Mouse (Mus musculus) erythroblast, adult 5-6 weeks (primary cell): ENCODE data around the gene Amd1. TPM values are rescaled to one million over a fixed set of nuclear protein-coding genes. Genes with fewer than 3 reads are reported as not detected.

Experiments
- ATAC-seq: replicated peaks from 2 replicates; pipeline ENCODE4 v1.8.0; 2016; ENCODE audit warnings: moderate number of reproducible peaks, mild to moderate bottlenecking, moderate TSS enrichment, inconsistent platforms; ENCODE audit not compliant: poor library complexity, low FRiP score, severe bottlenecking
- total RNA-seq, 2 experiments: library from RNA; stranded (forward) in 1 of 2; stranded (reverse) in 1 of 2; fragments of 150-400 nt in 1 of 2; fragments of 200-764, 138-1000 nt in 1 of 2; gene quantifications; 2 replicates each; pipeline versions ENCODE4 v1.2.3 to v1.2.4; 2015 to 2017; ENCODE audit warnings: low replicate concordance in 2 of 2

Amd1 gene
- 49.9 and 70.3 TPM in 2 replicates for total RNA-seq (2015; ENCODE audit: low replicate concordance)
- total RNA-seq (2017; ENCODE audit: low replicate concordance): 60.2 and 63.1 TPM in 2 replicates

DNA sequence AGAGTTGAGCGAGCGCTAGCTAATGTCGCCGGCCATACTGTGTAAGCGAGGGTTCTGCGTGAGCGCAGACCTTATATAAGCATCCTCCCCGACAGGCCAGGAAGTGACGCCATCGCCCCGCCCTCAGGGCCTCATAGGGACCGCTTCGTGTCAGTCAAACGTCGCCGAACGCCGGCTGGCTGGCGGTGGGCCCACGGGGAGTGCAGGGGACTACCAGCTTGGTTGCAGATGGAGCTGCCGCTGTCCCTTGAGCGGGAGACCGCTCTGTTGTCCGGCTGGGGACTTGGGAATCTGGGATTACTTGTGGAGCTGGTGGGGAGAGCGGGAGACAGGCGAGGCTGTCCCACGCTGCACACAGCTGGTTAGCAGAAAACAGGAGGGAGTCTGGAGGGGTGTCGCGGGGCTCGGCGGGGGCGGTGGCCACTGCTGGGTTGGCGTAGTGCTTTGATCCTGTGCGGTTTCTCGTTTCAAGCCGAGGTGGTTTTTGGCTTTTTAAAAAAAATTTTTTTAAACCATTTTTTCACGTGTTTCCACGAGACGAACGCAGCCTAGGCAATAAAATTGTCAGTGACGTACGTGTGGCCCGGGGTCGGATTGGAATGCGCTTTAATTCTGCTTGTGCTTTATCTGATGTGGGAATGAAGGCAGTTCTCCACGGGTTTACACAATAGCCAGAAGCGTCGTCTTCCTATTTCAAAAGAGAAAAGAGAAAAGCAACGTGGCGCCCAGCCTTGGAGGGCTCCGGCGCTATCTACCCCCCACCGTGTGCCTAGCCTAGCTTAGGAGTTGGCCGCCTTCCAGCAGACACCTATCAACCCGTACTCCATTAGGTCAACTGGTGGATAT lies at the start of gene Amd1:
Amd1 (minus strand) TSS at position 47 of the 846 bp plus-strand sequence.
- ATAC-seq: peak; percentile 93

DNA sequence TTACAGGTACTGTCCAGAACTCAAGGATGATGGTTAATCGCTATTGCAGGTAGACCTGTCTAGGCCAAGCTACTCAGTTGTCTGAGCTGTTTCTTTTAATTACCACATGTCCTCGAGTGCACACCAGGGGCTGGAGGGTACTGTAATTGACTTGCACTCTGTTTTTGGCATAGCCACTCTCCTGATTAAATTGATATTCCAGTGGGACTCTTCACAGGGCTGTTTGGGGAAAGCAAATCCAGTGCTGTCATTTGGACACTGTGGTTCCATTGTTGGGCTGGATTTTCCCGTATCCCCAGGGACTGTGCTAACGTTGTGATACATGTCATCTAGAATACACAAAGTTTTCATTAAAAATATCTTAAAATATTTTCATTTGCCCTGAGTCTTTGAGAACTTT lies 49.2 kb upstream of the Amd1 start:
- no peak for ATAC-seq

DNA sequence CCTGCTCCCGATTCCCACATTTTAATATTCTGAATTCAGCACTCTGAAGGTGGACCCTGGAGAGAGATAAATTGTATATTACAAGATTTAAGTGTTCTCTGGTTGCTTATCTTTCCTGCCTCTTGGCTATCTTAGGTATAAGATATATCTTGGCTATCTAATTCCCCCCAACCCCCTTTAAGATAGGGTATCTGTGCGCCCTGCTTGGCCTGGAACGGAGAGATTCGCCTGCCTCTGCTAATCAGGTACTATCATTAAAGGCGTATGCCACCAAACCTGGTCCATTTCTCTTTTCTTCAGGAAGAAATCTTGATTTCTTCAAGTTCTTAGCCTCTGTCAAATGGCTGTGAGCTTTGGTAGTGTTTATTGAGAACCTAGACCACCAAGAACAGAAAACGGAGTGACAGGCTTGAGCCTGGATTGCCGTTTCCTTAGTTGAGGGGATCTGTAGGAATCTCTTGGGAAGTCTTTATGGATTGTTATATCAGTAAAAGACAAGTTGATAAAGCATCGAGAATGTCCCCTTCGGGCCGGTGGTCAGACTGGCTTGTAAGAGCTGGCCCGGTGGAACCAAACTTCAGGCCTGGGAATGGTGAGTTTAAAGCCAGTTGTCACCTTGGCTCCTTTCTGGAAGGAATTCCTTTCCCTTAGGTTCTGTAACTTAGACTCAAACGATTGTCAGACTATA lies 48.4 kb upstream of the Amd1 start:
- ATAC-seq: no peak

DNA sequence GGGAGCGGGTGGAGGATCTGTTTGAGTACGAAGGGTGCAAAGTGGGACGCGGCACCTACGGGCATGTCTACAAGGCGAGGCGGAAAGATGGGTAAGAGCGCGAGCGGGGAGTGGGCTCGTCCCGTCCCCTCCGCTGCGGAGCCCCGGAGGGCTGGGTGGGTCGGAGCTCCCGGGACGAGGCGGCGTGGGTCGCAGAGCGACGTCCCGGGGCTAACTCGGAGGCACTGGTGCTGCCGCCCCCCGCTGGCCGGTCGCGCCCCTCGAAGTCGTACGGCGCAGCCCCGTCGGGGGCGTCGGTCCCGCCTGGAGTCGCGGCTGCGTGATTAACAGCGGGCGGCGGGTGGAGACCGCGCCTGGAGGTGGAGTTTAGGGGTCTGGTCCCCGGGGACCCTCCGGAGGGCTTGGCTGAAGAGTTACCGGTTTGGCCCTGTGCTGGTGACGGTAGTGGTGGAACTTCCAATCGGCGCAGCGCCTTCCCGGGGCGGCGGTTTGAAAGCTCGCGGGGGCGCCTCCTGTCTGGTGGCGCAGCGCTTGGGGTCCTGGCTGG lies 47.7 kb upstream of the Amd1 start:
- no peak for ATAC-seq

DNA sequence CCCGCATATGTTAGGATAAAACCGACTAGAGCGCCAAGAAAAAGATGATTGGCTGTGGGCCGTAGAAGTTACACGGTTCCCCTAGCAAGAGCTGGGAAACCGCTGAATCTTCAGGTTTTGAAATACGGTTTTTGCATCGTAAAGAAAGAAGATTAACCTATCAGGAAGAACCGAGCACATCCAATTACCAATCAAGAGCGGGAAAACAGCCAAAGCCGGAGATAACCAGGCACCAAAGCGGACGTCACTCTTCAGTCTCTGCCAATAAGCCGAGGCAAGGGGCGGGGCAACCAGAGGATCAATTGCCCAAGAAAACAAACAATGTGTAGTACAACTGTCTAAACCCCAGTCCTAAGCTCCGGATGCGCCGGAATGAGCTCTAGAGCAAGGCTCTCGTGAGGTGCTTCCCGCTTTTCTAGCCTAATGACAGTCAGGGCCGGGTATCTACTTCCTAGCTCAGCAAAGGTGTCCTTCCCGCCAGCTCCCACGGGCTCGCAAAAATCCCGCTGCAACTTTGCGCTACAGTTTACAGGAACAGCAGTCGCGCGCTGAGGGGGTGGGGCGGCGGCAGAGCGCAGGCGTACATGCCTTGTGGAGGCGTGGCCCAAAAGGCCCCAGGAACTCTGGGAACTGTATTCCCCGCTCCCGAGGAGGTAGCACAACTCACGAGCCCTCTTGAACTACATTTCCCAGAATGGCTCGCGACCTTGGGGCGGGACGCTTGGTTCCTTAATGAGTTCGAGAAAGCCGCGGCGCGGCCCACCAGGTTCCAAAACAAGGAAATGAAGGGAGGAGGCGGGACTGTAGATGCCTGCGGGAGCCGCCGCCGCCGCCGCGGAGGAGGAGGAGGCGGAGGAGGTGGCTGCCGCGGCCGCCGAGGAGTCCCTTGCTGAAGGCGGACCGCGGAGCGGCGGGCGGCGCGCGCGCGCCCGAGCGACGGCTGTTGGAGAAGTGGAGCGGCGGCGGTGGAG lies 46.9 kb upstream of the Amd1 start:
- peak; percentile 87 for ATAC-seq

DNA sequence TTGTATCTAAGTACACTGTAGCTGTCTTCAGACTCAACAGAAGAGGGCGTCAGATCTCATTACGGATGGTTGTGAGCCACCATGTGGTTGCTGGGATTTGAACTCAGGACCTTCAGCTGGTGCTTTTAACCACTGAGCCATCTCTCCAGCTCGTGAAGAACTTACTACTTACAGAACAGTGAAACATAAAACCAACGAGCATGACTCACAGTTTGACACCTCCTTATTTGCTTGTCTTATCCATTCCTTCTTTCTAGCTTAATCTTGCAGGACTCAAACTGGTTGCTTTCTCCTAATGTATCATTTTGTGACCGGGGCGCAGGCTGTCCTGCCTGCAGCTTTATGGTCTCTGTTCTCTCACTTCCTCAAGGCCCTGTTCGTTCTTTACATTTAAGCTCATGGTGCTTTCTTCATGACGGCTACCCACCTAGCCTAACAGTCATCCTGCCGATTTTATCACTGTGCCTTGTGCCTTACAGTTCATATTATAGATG lies 45.5 kb upstream of the Amd1 start:
- ATAC-seq: no peak

DNA sequence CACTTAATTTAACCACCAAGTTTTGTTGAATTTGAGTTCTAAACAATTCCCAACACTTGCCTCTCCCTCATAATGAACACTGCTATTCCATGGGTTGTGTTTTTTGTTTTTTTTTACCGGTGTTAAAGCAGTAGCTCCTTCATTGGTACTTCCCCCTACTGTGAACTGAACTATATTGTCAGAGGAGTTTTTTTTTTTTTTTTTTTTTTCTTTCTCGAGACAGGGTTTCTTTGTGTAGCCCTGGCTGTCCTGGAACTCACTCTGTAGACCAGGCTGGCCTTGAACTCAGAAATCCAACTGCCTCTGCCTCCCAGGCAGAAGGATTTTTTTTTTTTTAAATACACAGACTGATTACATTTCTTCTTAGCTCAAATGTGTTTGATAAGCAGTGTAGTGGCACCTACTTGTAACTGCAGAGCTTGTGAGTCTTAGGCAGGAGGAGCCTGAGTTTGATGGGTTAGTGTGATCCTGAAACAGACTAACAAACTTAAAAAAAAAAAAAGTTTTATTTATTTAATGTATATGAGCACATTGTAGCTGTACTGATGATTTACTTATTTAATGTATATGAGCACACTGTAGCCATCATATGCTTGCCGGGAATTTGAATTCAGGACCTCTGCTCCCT lies 44.9 kb upstream of the Amd1 start:
- no peak for ATAC-seq

DNA sequence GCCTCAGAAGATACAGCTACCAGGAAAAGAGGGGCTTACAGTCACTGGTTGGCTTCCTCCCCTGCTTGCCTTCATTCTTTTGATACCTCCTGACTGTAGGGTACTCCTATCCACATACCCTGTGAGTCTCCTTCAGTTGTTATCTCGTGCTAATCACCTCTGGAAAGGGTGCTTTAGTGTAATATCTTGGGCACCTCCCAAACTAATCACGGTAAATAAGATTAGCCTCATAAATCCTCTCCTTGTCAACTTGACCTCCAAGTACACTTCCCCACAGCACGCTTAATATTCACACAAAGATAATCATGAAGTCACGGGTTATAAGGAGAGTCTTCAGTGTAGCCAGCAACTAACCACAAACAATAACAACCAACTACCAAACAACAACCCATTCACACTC lies 40.0 kb upstream of the Amd1 start:
- no peak for ATAC-seq

DNA sequence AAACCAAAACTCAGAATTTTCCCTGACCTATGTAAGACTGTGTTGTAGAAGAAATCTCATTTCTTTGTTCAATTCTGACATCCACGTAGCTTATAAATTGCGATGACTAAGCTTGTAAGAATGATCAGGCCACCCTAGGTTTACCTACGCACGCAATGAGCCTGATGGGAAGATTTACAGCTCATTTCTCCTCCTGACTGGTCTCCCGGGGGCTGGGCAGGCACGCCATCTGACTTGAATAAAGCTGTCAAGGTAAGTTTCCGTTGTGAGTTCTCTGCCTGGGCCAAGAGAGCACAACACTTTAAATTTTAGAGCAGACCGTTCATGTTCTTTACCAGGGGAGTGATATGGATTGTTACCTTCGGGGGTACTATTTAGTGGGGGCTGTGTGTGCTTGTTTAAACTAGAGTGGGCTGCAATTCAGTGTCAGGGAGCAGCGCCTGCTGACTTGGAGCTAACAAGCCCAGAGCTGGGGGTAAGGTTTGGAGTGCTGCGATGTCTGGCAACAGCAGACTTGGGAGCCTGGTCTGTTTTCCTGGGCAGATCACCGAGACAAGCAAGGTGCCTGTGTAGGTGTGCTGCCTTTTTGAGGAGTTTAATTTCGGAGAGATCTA lies 37.5 kb upstream of the Amd1 start, which contains the start of gene Cdk19:
Cdk19 (plus strand) TSS at position 214 of the 614 bp plus-strand sequence.
- ATAC-seq: no peak

DNA sequence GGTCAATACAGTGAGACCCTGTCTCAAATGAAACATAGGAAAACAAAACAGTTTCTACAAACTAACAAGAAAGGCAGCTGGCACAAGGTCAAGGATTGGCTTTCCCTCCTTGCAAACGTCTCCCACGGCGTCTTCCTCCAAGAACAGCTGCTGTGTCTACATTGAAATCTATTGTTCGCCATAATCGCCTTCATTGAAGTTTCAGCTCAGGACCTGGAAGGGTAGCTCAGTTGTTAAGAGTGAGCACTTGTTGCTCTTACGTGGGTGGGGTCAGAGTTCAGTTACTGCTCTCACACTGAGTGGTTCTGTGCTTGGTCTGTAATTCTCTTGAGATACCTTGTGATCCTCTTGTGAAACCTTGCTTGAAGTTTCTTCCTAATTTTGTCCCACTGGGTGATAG lies 30.9 kb upstream of the Amd1 start:
- ATAC-seq: no peak

DNA sequence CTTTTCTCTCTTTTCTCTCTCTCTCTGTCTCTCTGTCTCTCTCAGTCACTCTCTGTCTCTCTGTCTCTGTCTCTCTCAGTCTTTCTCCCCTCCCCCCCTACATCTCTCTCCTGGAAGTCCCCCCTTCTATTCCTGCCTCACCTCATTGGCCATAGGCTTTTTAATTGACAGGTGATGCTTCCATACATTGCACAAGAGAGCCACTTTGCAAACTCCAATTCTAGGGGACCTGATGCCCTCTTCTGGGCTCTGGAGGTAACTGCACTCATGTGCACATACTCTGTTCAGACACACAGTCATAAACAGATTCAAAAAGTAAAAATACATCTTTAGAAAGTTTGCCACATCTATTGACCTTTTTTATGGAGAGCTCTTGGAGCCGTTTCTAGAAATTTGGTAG lies 28.3 kb upstream of the Amd1 start:
- ATAC-seq: no peak

DNA sequence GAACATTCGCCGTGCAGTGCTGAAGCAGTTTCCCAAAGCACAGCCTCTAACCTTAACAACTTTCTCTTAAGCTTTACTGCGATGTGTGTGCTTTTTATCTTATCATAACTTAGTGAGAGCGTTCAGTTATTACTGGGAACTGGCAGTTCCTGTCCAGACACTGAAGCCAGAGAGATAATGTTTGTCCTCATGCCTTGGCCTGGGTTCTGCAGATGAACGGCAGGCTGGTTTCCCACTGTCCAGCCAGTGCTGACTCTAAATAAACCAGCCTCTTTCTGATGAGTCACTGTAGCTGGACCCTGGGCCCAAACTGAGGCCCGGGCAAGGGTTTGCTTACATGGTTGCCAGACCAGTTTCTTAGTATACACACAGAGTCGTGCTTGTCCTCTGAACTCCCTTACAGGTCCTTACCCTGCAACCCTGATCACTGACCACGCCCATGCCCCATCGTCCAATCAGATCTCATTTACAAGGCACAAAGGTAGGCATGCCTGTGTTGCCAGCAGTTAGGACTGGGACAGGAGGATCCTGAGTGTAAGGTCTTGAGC lies 26.1 kb upstream of the Amd1 start:
- ATAC-seq: peak; percentile 97

DNA sequence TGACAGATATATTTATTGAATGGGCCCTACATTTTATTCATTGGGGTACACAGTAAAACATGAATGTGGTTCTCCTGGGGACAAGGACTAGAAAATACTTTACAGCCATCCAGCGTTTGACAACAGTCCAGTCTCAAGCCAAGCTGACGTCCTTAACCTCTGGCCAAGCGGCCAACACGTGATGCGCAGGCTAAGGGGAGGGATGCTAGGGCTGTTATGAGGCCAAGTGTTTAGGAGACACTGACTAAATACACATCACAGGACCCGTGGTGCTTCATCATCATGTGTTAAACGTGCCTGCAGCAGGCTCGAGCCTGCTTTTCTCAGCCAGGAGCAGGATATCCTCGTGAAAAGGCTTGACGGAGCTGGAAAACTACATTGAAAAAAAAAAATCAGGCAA lies 18.3 kb upstream of the Amd1 start:
- ATAC-seq: no peak

DNA sequence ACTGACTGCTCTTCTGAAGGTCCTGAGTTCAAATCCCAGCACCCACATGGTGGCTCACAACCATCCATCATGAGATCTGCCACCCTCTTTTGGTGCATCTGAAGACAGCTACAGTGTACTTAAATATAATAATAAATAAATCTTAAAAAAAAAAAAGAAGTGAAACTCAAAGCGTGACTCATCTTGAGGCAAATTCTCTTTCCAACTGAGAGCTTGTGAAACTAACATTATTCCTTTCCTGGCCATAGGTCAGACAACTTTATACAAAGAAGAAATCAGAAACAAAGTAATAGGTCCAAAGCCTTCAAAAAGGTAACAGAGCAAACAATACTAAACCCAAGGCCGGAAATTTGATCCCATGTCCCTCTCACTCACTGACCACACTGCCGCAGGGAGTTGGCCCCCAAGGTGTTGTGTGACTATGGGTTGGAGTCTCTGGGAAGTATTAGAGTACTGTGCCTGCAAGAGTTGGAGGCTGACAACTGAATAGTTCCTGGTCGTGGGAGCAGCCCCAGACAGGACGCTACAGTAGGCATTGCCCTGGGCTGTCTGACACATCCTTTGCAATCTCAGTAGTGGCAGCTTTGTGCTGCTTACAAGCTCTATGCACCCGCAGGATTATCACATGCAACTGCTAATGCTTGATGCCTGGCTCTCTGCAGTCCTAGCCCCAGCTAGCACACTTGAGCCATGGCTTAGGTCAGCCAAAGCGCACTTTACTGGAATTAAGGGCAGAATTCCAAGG lies 15.0 kb upstream of the Amd1 start:
- no peak; the same call in 1 of the 2 replicates for ATAC-seq

DNA sequence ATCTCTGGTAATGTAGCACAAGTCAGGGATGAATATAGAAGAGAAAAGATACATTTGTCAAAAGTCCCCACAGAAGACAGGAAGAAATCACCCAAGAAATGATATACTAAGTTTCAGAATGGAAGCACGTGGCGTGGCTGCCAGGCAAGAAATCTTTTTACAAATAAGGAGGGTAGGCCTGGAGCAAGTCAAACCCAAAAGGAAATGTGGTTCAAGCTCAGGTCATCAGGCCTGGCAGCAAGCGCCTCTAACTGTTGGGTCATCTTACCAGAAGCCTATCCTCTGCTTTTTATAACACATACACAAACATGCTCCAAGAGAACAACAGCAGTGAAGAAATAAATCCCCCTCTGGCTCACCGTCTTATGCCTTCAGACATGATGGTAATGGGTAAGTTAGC lies 10.8 kb upstream of the Amd1 start:
- no peak for ATAC-seq

DNA sequence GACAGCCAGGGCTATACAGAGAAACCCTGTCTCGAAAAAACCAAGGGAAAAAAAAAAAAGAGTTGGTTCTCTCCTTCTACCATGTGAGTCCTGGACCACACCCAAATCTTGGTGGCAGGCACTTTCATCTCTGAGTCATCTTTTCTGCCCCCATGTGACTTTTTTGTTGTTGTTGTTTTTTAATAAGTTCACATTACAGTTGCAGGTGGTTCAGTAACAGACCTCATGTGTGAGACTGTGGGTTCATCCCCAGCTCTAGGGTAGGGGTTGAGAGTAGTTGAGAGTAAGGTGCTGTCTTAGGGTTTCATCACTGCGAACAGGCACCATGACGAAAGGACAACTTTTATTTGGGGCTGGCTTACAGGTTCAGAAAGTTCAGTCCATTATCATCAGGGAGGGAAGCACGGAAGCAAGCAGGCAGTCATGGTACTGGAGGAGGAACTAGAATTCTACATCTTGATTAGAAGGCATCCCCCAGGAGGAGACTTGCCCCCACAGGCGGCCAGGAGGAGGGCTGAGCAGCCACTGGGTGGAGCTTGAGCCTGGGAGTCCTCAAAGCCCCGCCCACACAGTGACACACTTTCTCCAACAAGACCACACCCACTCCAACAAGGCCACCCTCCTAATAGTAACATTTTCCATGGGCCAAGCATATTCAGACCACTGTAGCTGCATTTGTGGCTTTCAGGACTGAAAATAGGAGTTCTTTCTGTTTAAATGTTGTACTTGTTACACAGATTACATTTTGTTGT lies 8.1 kb upstream of the Amd1 start:
- ATAC-seq: peak; percentile 96
